Comparison of ENCODE assay signal across 8 mouse cellular contexts in genomic region chr15:97195628-97196027, GRCm38 (mm10). TPM values are rescaled to one million over a fixed set of nuclear protein-coding genes. Genes with fewer than 3 reads are reported as not detected.
DNase-seq lines count a peak whose midpoint lies in the region; ATAC-seq and TF ChIP-seq lines count a peak whose summit lies in the region.

No protein-coding gene starts in this region.

- DNase-seq in gastrocnemius, adult 2 months: no peak
- DNase-seq in gastrocnemius, postnatal 14 days: no peak
- DNase-seq in urinary bladder, postnatal 14 days (ENCODE audit: low spot score): peak; percentile 29
- no peak for DNase-seq in urinary bladder, adult 2 months (ENCODE audit: low spot score)
- DNase-seq in embryonic facial prominence, embryonic 14.5 days (ENCODE audit: low spot score): peak; percentile 81
- DNase-seq in layer of hippocampus, postnatal 10 days (ENCODE audit: low spot score in 2 of 2): peak; percentile 28 to 52
- DNase-seq in retina, adult 2 months (ENCODE audit: low read depth, low spot score): peak; percentile 34
- DNase-seq in gastrocnemius, postnatal 25 days: no peak

- peak; percentile 73 for TF ChIP-seq CTCF in gastrocnemius, adult 2 months (IDR thresholded peaks at IDR 0.05)

- H3K27me3 ChIP-seq in embryonic facial prominence, embryonic 14.5 days (replicated peaks; ENCODE audit: control insufficient read depth, insufficient read depth, low read length): no peaks in the 10 kb centered on the region

- no peak for ATAC-seq in embryonic facial prominence, embryonic 14.5 days (ENCODE audit: low read depth)

- no peak overlapping the region for H3K27ac ChIP-seq in gastrocnemius, adult 2 months
- no peak overlapping the region for H3K27ac ChIP-seq in embryonic facial prominence, embryonic 14.5 days (replicated peaks; ENCODE audit: low read depth, low read length)

- WGBS in embryonic facial prominence, embryonic 14.5 days: 3% methylated on average over 1 of the region's 1 CpGs

- intact Hi-C loops in gastrocnemius, adult 2 months (cut with DNase I): loop anchor here (2.0 to 5.0 kb wide), 3 partner anchors 39 to 469 kb away; no protein-coding TSS in a partner anchor
- intact Hi-C loops in gastrocnemius, postnatal 14 days (cut with DNase I; ENCODE audit: low total_unique reads): loop anchor here (5.0 kb wide), 3 partner anchors 37 to 467 kb away; no protein-coding TSS in a partner anchor

- no peak overlapping the region for H3K9ac ChIP-seq in embryonic facial prominence, embryonic 14.5 days (ENCODE audit: low read depth, low read length)

- H3K9me3 ChIP-seq in embryonic facial prominence, embryonic 14.5 days (ENCODE audit: control insufficient read depth, low read length): no peaks in the 10 kb centered on the region

- H3K36me3 ChIP-seq in embryonic facial prominence, embryonic 14.5 days (ENCODE audit: control insufficient read depth, insufficient read depth, low read length): no peaks in the 10 kb centered on the region

- no peaks in the 10 kb centered on the region for H3K4me1 ChIP-seq in embryonic facial prominence, embryonic 14.5 days (ENCODE audit: control insufficient read depth, insufficient read depth, low read length)

- no peak overlapping the region for H3K4me3 ChIP-seq in gastrocnemius, adult 2 months
- no peak overlapping the region for H3K4me3 ChIP-seq in embryonic facial prominence, embryonic 14.5 days (ENCODE audit: low read depth, low read length)

- no peak overlapping the region for H3K4me2 ChIP-seq in embryonic facial prominence, embryonic 14.5 days (ENCODE audit: low read depth, low read length)

RNA-seq across cellular contexts. Expression of gene Pced1b, which starts 51.3 kb away (rescaled TPM):
- total RNA-seq in gastrocnemius, adult 2 months (2021): 1 to 10 TPM; 1.3 to 1.6 TPM
- total RNA-seq in gastrocnemius, postnatal 14 days (2021): 1 to 10 TPM; 3.7 to 4.1 TPM
- polyA plus RNA-seq in urinary bladder, adult 2 months (2012; rRNA removed): 18.5 and 22.7 TPM in 2 replicates
- 3.6 and 4.3 TPM in 2 replicates for polyA plus RNA-seq in embryonic facial prominence, embryonic 14.5 days (2014; fragmentation: Nextera tagmentation; extraction: Ambion mirVana)
- 1 to 10 TPM; 5.7 to 9.5 TPM for total RNA-seq in layer of hippocampus, postnatal 10 days (2021)
- total RNA-seq in gastrocnemius, postnatal 25 days (2021): 1 to 10 TPM in 1 of 2 experiments, under 1 TPM in 1; 0.87 to 1.2 TPM

RNA-seq across cellular contexts. Expression of gene Amigo2, which starts 51.5 kb away (rescaled TPM):
- 1 to 10 TPM; 2.3 TPM for total RNA-seq in gastrocnemius, adult 2 months (2021)
- total RNA-seq in gastrocnemius, postnatal 14 days (2021): 1 to 10 TPM; 2.3 to 3.3 TPM
- polyA plus RNA-seq in urinary bladder, adult 2 months (2012; rRNA removed): 2.5 and 6.6 TPM in 2 replicates
- 4.6 and 5.6 TPM in 2 replicates for polyA plus RNA-seq in embryonic facial prominence, embryonic 14.5 days (2014; fragmentation: Nextera tagmentation; extraction: Ambion mirVana)
- total RNA-seq in layer of hippocampus, postnatal 10 days (2021): 10 to 100 TPM; 14.9 to 15.6 TPM
- 1 to 10 TPM; 1.5 to 3.2 TPM for total RNA-seq in gastrocnemius, postnatal 25 days (2021)

Comparison
In these comparisons a context has a peak if more than half of its experiments do, and no peak if none do; other contexts are left out.
1. DNase-seq: peak in urinary bladder, postnatal 14 days (single experiment), embryonic facial prominence, embryonic 14.5 days (single experiment), layer of hippocampus, postnatal 10 days (2 of 2) and retina, adult 2 months (single experiment); none in gastrocnemius, adult 2 months (single experiment), gastrocnemius, postnatal 14 days (single experiment), urinary bladder, adult 2 months (single experiment) and gastrocnemius, postnatal 25 days (single experiment).